Mouse (Mus musculus) brain, embryonic 14.5 days (tissue): ENCODE data around the gene Slc12a8.

Experiments
- CTCF ChIP-seq: fragments of 200-500 bp; IDR thresholded peaks from 2 replicates; pipeline ENCODE4 v1.5.1; 2012; ENCODE audit warnings: inconsistent platforms, mild to moderate bottlenecking, moderate library complexity, borderline replicate concordance; ENCODE audit not compliant: insufficient read depth, insufficient read length; ENCODE audit errors: extremely low read depth
- POLR2A ChIP-seq: fragments of 200-500 bp; IDR thresholded peaks from 2 replicates; pipeline ENCODE4 v1.6.1; 2012; ENCODE audit warnings: mild to moderate bottlenecking, inconsistent platforms, borderline replicate concordance; ENCODE audit not compliant: poor library complexity, insufficient read depth, insufficient read length, severe bottlenecking; ENCODE audit errors: extremely low read depth

- no peak for TF ChIP-seq CTCF
- TF ChIP-seq POLR2A, result no peak
Observed at GRCm38 (mm10) chr16:33561308-33562009, 44.3 kb downstream of the Slc12a8 start.
